Mouse (Mus musculus): ENCODE results near the gene Elf3.

DNA sequence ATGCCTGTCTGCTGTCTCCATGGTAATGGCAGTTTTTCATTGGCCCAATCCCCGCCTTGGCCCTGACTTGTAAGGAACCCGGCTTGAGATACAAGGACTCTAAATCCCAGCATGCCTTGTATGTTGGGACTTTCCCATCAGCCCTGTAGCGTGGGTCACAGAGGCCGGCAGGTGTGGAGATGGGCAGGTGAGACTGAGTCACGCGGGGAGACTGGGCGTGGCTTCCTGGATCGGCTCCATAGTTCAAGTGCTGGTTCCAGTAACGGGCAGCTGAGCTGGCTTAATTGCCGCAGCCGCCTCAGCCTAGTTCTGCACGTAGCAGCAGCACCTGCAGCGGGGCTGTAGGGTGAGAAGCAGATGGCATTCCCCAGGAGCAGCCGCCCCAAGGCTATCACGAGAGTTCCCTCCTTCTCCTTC, 9.9 kb downstream of the Elf3 start:
- TF ChIP-seq CTCF (IDR thresholded peaks at IDR 0.05; ENCODE audit: low read depth) (no peak), EP300 (optimal IDR thresholded peaks at IDR 0.05) (no peak)
